Mouse (Mus musculus) kidney, postnatal 4 days (tissue): ENCODE measurements around the gene Gm3336.
A peak's percentile ranks its signal among the peaks of the same experiment; 100 is the strongest.

Experiments used
- DNase-seq, 2 experiments: peaks; one replicate each; pipeline ENCODE4 v3.0.0; 2021; ENCODE audit warnings: mixed read lengths in 2 of 2

The Gm3336 gene

DNA sequence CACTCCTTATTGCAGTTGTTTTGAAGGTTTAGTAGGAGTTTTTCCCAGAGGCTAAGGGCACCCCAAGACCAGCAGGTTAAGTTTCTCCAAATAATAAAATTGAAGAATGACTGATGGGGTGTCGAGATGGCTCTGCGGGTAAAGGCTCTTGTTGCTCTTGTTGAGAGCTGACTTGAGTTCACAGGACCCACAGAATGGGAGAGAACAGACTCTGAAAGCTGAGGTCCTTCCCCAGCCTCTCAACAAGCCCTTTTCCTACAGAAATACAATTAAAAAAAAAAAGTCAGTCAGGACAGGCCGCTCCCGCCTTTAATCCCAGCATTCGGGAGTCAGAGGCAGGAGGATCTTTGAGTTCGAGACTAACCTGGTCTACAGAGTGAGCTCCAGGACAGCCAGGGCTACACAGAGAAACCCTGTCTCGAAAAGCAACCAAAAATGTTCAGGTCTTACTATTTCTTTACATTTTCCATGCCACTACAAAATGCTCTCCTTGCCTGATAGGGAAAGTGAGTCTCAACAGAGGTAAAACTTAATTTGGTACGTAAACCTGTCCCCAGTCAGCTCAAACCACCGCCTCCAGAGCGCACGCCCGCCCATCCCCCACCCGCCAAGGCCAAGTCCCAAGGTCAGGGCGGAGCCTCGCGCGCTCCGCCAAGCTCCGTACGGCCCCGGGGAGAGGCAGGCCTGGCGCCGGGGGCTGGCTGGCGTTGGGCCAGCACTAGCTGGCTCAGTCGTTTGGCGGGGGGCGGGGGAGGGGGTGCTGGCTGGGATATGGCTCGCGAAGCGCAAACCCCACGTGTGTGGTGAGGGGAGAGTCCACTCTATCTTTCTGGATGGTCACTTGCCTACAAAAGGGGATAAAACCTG lies 22.1 kb upstream of the Gm3336 start:
- DNase-seq: peak; percentile 87 to 92

DNA sequence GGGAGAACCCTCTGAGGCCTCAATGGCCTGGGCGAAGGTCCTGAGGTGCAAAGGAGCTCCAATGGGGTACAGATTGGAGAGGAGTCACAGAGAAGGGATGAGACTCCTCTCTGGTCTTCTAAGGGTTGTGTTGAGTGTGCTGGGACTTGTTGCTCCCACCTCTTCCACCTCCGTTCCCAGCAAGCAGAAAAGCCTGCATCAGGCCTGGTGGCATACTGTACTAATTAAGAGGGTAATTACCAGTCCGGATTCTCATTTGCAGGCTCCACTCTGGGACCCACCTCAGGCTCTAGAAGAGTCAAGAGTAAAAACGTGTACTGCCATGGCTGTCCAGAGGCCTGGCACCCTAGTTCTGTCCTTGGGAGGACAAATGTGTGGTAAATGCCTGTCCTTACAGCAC lies 21.4 kb upstream of the Gm3336 start:
- DNase-seq: no peak

DNA sequence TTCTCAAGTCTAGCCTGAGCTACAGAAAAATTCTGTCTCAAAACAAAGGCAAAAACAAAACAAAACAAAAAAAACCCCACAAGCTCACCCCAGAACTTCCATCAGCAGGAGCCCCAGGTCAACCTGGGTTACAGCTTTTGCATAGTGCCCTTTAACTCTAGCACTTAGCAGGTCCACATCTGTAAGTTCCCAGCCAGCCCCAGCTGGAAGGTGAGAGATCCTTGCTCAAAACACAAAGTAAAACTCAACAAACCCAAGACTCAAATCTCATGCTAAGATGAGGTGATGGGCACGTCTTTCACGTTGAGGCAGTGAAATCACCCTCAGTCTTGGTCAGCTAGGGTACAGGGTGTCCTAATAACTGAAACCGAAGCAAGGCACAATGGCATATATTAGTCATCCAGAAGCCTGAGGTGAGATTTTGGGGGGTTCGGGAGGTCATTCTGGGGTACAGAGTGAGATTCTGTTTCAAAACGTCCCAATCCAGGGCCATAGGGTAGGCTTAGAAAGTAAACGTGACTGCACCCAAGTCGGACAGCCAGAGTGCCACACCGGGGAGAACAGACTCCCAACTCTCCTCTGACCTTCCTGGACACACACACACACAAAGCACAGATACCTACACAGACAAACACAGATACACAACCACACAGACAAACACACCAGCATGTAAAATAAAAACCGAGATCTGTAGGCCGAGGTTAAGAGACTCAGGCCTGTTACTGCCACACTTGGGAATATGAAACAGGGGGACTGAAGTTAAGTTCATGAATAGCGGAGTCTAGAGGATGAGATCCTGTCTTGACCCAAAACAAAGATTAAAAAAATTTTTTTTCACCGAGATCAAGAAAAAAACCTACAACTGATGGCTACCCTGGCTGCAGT lies 20.7 kb upstream of the Gm3336 start:
- no peak for DNase-seq

DNA sequence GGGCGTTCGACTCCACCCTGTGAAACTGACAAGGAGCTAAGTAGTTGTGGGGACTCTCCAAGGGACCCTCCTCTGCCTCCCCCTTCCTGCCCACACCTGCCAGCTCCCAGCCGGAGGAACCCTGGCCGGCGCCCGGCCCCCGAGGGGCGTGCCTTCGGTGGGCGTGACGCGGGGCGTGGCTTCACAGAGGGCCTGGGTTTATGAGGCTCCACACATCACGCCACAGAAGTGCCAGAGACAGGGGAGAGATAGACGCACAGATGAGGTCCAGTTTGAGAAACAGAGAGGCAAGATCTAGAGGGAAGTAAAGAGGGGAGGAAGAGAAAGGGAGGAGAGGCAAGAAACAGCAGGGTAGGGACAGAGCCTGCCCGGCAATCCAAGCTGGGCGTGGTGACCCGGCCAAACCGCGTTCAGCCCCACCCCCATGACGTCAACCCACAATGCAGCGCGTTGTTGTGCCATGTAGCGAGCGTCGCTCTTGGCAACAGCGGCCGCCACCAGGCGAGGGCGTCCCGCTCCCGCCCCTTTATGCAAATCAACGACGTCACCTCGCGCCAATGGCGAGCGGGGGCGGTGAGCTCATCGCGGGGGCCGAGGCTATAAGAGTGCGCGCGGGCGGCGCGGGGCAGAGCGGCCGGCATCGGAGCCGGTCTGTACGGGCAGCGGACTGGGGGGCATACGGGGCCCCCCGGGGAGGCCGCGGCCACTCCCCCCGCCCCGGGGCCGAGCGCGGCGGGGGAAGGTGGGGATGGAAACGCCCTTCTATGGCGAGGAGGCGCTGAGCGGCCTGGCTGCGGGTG lies 19.8 kb upstream of the Gm3336 start, which contains the start of gene Jund:
Jund (plus strand) TSS at position 640 of the 800 bp plus-strand sequence.
- DNase-seq: peak; percentile 100

DNA sequence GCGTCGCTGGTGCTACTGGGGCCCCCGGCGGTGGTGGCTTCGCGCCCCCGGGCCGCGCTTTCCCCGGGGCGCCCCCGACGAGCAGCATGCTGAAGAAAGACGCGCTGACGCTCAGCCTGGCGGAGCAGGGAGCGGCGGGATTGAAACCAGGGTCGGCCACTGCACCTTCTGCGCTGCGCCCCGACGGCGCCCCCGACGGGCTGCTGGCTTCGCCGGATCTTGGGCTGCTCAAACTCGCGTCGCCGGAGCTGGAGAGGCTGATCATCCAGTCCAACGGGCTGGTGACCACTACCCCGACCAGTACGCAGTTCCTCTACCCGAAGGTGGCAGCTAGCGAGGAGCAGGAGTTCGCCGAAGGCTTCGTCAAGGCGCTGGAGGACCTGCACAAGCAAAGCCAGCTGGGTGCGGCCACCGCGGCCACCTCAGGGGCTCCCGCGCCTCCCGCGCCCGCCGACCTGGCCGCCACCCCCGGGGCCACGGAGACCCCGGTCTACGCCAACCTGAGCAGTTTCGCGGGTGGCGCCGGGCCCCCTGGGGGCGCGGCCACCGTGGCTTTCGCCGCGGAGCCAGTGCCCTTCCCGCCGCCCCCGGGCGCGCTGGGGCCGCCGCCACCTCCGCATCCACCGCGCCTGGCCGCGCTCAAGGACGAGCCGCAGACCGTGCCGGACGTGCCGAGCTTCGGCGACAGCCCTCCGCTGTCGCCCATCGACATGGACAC lies 19.1 kb upstream of the Gm3336 start:
- peak; percentile 72 to 82 for DNase-seq

DNA sequence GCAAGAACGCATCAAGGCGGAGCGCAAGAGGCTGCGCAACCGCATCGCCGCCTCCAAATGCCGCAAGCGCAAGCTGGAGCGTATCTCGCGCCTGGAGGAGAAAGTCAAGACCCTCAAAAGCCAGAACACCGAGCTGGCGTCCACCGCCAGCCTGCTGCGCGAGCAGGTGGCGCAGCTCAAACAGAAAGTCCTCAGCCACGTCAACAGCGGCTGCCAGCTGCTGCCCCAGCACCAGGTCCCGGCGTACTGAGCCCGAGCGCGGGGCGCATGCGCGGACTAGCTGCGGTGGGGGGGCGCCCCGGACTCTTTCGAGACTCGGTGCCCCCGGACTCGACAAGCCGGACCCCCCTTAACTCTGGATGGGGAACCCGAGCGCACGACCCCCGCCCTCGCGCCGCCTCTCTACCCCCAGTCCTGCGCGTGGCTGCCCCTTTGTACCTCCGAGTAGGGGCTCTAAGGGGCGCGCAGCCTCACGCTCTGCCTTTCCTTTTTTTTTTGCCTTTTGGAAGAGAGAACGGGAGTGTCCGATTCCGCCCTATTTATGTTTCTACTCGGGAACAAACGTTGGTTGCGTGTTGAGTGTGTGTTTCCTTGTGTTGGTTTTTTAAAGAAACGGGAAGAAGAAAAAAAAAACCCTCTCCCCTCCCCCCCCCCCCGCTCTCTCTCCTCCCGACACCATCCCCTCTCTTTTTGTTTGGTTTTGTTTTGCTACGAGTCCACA lies 18.3 kb upstream of the Gm3336 start:
- DNase-seq: peak; percentile 84 to 91

DNA sequence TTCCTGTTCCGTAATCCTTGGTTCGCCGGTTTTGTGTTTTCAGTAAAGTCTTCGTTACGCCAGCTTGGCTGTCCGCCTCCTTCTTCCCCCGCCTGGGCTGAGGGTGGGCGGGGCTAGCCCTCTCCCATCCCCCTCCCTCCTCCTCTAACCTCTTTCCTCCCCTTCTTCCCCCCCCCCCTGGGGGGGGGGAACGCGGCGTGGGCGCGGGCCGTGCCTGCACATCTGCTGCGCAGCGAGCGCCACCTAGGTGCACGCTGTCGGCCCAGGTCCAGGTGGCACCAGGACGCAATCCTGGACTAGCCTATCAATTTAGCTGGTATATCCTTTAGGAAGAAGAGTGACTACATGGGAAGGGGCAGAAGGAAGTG lies 17.8 kb upstream of the Gm3336 start:
- DNase-seq: peak; percentile 93 to 96

DNA sequence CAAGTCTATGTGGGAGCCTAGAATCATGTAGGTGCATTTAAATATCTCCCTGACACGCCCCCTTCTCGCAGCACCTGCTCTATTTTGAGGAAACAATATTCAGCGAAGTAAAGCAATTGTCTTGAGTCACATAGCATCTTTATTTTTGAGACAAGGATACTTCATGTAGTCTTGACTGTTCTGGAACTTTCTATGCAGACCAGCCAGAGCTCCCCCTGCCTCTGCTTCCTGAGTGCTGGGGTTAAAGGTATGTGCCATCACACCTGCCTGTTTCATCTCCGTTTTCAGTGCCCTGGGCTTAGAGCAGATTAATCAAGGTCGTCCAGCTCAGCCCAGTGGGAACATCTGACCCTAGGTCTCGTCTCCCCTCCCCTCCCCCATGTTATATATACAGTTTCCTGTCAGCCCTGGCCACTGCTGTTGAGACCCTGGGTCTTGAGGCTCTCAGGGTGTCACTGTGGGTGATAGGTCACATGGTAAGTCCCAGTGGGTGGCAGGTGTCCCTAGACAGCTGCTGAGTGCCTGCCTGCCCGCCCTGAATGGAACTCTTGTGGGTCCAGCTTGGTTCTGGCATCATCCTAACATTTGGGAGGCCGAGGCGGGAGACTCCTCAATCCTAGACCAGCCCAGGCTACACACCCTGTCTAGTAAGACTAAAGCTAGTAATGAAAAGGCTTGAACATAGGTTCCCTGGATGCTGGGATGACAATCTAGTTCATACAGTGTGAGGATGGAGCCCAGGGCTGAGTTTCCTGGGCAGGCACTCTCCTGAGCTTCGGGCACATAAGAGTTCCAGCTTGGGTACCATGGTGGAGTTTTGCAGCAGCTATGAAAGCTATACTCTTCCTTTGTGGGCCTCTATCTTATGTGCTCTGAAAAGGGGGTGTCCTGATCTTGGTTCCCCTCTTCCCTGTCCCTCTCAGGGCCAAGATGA lies 17.0 kb upstream of the Gm3336 start:
- no peak for DNase-seq

DNA sequence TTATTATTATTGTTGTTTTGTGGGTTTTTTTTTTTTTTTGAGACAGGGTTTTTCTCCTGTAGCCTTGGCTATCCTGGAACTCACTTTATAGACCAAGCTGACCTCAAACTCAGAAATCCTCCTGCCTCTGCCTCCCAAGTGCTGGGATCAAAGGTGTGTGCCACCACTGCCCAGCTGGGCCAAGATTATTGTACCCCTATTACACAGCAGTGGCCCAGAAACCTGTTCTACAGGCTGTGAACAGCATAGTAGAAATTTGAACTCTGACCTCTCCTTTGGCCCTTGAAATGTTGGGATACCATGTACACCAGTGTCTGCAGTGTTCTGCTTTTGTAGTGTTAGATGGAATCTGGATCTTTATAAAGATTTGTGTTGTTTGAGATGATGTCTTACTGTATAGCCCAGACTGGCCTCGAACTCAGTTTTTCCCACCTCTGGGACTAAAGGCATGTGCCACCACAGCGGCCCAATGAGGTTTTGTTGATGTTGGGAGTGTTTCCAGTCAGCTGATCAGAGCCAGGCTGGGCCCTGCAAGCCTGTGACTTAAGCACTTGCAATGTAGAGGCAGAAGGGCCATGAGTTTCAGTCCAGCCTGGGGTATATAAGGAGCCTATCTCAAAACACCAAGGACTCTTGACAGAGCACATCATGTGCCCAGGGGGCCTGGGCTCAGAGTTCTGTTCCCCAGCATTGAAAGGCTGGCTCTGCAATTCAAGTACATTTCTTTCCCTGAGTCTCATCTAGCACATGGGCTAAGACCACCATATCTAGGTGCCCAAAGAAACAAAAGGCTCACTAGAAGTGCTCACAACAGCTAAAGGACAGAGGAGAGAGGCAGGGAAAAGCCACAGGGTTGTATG lies 16.1 kb upstream of the Gm3336 start:
- DNase-seq: no peak

DNA sequence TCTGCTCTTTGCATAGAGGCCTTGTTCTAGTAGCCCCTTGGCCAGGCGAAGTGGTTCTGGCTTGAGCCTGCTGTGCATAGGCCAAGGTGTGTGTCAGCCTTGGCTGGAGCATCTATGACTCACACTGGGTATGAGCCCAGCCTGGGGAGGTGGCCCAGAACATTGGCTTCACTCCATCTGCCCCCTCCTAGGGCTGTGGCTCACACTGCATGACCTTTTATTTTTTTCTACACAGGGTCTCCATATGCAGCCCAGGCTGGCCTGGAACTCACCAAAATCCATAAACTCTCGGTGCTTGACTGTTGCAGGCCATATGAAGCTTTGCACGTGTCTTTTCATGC lies 15.5 kb upstream of the Gm3336 start:
- no peak for DNase-seq

DNA sequence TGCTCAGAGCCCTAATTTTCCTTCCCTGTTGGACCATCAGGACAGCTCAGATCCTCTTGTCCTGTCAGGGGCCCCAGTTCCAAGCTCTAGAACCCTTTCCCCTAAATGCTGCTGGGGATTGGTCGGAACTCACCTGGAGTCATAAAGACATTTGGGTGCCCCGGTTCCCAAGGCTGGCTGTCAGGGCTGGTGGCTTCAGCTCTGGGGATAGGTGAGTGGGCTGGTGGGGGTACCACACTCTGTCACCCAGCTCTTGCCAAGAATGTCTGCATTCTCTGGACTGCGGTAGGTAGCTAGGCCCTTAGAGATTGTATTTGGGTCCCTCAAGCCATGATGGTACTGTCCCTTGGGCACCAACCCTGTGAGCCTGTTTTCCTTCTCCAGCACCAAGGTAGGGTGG lies 15.1 kb upstream of the Gm3336 start, which contains the start of gene Iqcn:
Iqcn (plus strand) TSS at position 171 of the 400 bp plus-strand sequence.
- DNase-seq: no peak

DNA sequence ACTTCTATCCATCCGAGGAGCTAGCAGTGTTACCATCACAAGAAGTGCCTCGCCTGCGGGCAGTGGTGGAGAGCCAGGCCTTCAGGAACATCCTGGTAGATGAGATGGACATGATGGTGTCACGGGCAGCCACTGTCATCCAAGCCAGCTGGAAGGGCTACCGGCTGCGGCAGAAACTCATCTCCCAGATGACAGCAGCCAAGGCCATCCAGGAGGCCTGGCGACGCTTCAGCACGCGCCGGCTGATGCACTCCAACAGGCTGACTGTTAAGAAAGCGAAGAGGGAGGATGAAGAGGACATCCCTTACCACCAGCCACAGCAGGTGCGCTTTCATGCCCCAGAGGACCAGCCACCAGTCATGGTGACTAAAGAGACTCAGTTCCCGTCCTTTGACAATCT lies 10.1 kb upstream of the Gm3336 start:
- DNase-seq: no peak

DNA sequence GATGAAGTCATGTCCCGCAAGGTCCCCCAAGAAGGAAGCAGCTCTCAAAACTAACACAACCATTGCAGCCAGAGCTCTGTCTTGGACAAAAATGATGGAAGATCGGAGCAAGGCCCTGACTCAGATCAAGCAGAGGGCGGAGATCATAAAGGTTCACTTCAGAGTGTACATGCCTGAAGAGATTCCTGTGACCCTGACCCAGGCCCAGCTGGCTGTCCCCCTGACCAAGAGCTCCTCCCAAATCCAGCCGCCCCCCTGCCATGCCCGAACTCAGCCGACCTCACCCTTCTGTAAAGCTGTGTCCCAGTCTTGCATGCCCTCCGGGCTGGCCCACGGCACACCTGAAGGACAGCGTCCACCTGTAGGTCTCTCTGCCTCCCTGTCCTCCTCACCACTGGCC lies 8.5 kb upstream of the Gm3336 start:
- no peak for DNase-seq

DNA sequence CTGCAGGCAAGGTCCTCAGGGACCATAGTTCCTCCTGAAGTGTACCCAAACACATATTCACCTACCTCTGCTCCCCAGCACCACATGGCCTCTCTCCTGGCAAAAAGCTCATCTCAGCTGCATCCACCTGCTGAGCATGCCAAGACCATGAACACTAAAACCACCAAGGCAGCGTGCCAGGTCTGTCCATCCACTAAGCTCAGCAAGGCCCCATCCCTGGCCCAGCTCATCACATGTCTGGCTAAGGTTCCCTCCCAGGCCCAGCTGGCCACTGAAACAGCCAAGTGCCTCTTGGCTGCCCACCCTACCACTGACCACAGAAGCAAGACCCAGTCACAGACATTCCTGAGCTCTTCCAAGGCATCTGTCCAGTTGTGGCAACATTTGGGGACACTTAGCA lies 8.0 kb upstream of the Gm3336 start:
- no peak for DNase-seq

DNA sequence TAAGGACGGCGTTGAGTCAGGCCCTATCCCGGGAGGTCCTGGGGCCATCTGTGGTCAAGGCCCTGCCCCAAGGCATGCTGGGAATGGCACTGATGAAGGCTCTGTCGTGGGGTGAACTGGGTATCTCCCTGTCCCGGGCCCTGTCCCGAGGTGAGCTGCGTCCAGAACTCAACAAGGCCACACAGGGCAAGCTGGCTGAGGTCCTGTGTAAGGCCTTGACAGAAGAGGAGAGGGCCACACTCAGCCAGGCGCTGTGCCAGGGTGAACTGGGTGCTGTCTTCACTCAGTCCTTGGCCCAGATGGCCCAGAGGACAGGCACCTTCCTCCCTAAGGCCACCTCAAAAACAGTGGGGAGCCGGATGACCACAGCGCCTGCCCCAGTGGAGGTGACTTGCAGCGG lies 7.3 kb upstream of the Gm3336 start:
- no peak for DNase-seq

DNA sequence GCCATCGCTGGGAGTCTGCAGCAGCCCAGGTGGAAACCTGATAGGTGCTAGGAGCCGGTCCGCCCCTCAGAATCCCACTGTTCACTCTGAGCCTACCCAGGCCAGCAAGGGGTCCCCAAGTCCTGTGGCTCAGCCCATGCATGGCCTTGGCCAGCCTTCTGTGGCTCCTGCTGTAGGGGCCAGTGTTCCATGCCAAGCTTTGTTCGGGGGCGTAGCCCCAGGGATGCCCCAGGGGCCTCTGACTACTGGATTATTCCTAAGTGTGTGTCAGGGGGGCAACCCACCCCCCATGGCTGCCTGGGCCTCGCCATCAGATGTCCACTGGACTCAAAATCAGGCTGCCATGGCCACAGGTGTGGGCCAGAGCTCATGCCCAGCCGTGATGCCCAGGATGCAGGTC lies 4.4 kb upstream of the Gm3336 start:
- DNase-seq: no peak

DNA sequence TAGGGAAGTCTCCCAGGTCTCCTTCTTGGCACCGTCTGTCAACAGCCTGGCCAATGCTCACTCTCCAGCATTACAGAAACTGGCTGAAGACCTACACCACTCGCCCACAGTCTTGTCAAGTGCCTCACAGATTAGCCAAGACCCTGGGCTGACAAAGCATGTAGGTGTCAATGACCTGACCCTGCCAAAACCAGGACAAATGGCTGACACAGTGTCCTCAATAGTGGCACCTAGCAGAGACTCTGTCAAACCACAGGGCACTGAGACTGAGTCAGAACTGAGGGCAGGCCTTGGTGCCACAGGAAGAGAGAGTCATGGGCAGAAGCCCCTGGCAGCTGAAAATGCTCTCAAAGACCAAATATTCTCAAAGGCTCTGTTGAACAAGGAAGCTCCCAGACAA lies 3.3 kb upstream of the Gm3336 start:
- DNase-seq: peak in 1 of 2 experiments; percentile 0

DNA sequence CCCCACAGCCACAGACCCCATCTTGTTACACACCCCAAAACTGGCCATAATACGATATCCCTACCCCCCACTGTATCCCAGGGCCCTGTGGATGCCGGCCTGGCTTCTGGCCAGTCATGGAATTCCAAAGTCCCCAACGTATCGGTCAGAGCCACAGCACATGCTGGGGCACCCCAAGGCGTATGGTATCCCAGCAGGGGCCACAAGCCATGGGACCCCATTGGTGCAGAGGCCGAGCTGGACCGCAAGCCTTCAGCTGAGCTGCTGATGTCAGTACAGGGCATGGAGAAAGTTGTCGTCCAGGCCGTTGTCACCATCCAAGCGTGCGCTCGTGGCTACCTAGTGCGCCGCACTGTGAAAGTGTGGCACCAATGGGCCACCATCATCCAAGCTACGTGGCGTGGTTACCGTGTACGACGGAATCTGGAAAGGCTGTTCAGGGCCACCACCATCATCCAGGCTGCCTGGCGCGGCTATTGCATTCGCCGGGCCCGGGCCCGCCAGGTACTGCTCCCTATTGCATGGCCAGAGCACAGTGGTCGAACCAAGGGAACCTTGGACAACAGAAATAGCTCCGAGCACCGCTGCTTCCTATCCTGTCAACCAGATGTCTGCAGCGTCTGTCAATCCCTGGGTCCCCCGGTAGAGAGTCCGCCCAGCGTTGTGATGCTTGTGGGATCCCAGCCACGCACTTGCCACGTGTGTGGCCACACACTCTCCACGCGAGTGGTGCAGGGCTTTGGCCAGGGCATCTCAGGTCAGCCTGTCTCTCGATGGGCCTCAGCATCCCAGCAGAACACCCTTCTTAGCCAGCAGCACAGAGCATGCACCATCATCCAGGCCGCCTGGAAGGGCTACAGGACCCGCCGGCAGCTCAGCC lies 1.6 kb upstream of the Gm3336 start:
- DNase-seq: peak in 1 of 2 experiments; percentile 3
